ENCODE assay signal across 21 mouse cellular contexts in genomic region chr17:56283316-56283715, GRCm38 (mm10). TPM values are rescaled to one million over a fixed set of nuclear protein-coding genes. Genes with fewer than 3 reads are reported as not detected.
A peak's percentile ranks its signal among the peaks of the same experiment; 100 is the strongest.
DNase-seq lines count a peak whose midpoint lies in the region; ATAC-seq and TF ChIP-seq lines count a peak whose summit lies in the region.
"Had no signal": no experiment of that assay in that cellular context is flagged by ENCODE, and none has a peak within 500 bp of the region (broad histone marks: within the 10 kb centered on the region; RNA-seq: fewer than 3 reads in every experiment).

No protein-coding gene starts in this region.

- DNase-seq in cerebellum, adult 2 months = no peak
- DNase-seq in cerebellum, postnatal 36 days = no peak
- DNase-seq in left cerebral cortex, adult 18-20 months (ENCODE audit: low spot score in 2 of 2) = peak; percentile 50 to 70
- DNase-seq in left cerebral cortex, postnatal 4 days = no peak
- peak; percentile 68 for DNase-seq in MEL (ENCODE audit: low read depth, low spot score)
- no peak for DNase-seq in thymus, adult 18-20 months
- DNase-seq: adrenal gland, postnatal 14 days; cerebellum, adult 9-10 months; gastrocnemius, postnatal 25 days; heart, postnatal 4 days; kidney, postnatal 14 days; lung, postnatal 10 days; midbrain, embryonic 14.5 days; thymus, postnatal 25 days had no signal

- H3K4me3 ChIP-seq in cerebellum, adult 2 months (replicated peaks; ENCODE audit: insufficient read depth, low read depth, low read length) = no peak overlapping the region
- H3K4me3 ChIP-seq in MEL (ENCODE audit: control insufficient read depth in 1 of 2, insufficient read depth in 1 of 2, low read depth in 2 of 2, low read length in 2 of 2) = no peak overlapping the region
- H3K4me3 ChIP-seq in kidney, embryonic 15.5 days (replicated peaks) = no peak overlapping the region

- peaks cover 0 to 13% of the 10 kb centered on the region in 2 experiments; a peak in 2 of 4 replicates for H3K36me3 ChIP-seq in MEL (ENCODE audit: control insufficient read depth in 1 of 2, insufficient read depth in 2 of 2, low read length in 2 of 2)
- peaks cover 81% of the 10 kb centered on the region for H3K36me3 ChIP-seq in kidney, embryonic 15.5 days

- no peaks in the 10 kb centered on the region for H3K27me3 ChIP-seq in cerebellum, adult 2 months (ENCODE audit: control insufficient read depth, insufficient read depth, low read length)
- H3K27me3 ChIP-seq in MEL (ENCODE audit: control insufficient read depth in 1 of 2, insufficient read depth in 2 of 2, low read length in 2 of 2) = no peaks in the 10 kb centered on the region
- no peaks in the 10 kb centered on the region for H3K27me3 ChIP-seq in kidney, embryonic 15.5 days

- TF ChIP-seq RAD21 in MEL (IDR thresholded peaks at IDR 0.05; ENCODE audit: low read depth, low read length) = no peak

- WGBS in cerebellum, adult 2 months = 56% methylated on average over 8 of the region's 8 CpGs
- WGBS in kidney, embryonic 15.5 days = 93% methylated on average over 8 of the region's 8 CpGs

- H3K9ac ChIP-seq in MEL (ENCODE audit: control insufficient read depth, low read depth, low read length, poor library complexity, severe bottlenecking) = no peak overlapping the region
- no peak overlapping the region for H3K9ac ChIP-seq in kidney, embryonic 15.5 days
- H3K9ac ChIP-seq: forebrain, postnatal 0 days; liver, embryonic 14.5 days had no signal

- H3K9me3 ChIP-seq in MEL (replicated peaks; ENCODE audit: insufficient read depth, low read length) = no peaks in the 10 kb centered on the region
- no peaks in the 10 kb centered on the region for H3K9me3 ChIP-seq in kidney, embryonic 15.5 days (replicated peaks)

- H3K27ac ChIP-seq in cerebellum, adult 2 months (ENCODE audit: insufficient read depth, low read length) = peak overlapping the region; percentile 73
- no peak overlapping the region for H3K27ac ChIP-seq in MEL (ENCODE audit: control insufficient read depth, low read depth, low read length)
- no peak overlapping the region for H3K27ac ChIP-seq in kidney, embryonic 15.5 days
- H3K27ac ChIP-seq: liver, embryonic 14.5 days had no signal

- TF ChIP-seq CTCF in cerebellum, adult 2 months (IDR thresholded peaks at IDR 0.05; ENCODE audit: borderline replicate concordance, insufficient read depth, low read depth, low read length) = no peak
- 0 out of 6 replicates have a peak, but pooled peaks of 1 of the 3 experiments have one; percentile 0 for TF ChIP-seq CTCF in MEL (IDR thresholded peaks at IDR 0.05 in 2 of 3, conservative IDR thresholded peaks at IDR 0.05 in 1 of 3; ENCODE audit: control insufficient read depth in 1 of 3, insufficient read depth in 1 of 3, low read depth in 2 of 3, low read length in 3 of 3, poor library complexity in 1 of 3, severe bottlenecking in 1 of 3)

- TF ChIP-seq POLR2A in cerebellum, adult 2 months (IDR thresholded peaks at IDR 0.05; ENCODE audit: borderline replicate concordance, insufficient read depth, low read length) = no peak
- TF ChIP-seq POLR2A in MEL (IDR thresholded peaks at IDR 0.05; ENCODE audit: control insufficient read depth in 1 of 2, insufficient read depth in 1 of 2, low read depth in 1 of 2, low read length in 2 of 2, poor library complexity in 1 of 2) = no peak

- peak; percentile 54 for ATAC-seq in megakaryocyte progenitor cell, adult 5-6 weeks (replicated peaks; ENCODE audit: poor library complexity)
- ATAC-seq in kidney, embryonic 15.5 days (replicated peaks; ENCODE audit: low FRiP score) = no peak
- ATAC-seq: inflammation-experienced regulatory T-cells, adult 6 months had no signal

- H3K4me1 ChIP-seq in cerebellum, adult 2 months (ENCODE audit: control insufficient read depth, insufficient read depth, low read length) = no peaks in the 10 kb centered on the region
- peaks cover 0 to 26% of the 10 kb centered on the region in 2 experiments; a peak in 3 of 4 replicates for H3K4me1 ChIP-seq in MEL (ENCODE audit: control insufficient read depth in 1 of 2, insufficient read depth in 2 of 2, low read length in 2 of 2)
- peaks cover 14% of the 10 kb centered on the region for H3K4me1 ChIP-seq in kidney, embryonic 15.5 days

- H3K79me2 ChIP-seq in MEL (ENCODE audit: control insufficient read depth, insufficient read depth, low read length, poor library complexity) = no peaks in the 10 kb centered on the region

- no peak for TF ChIP-seq EP300 in MEL (IDR thresholded peaks at IDR 0.05; ENCODE audit: low read depth in 1 of 2, low read length in 2 of 2)

- intact Hi-C loops in left cerebral cortex, postnatal 4 days (cut with DNase I) = no loop called here

- no peak overlapping the region for H3K4me2 ChIP-seq in kidney, embryonic 15.5 days
- H3K4me2 ChIP-seq: heart, embryonic 11.5 days had no signal

TF ChIP-seq in MEL, 35 proteins besides CTCF, POLR2A, EP300 and RAD21:
- TF ChIP-seq E2F4 (IDR thresholded peaks at IDR 0.05; ENCODE audit: borderline replicate concordance, low read depth, low read length) (no peak), SIN3A (IDR thresholded peaks at IDR 0.05; ENCODE audit: low read length) (no peak), HCFC1 (IDR thresholded peaks at IDR 0.05; ENCODE audit: low read depth, low read length) (no peak)
TF ChIP-seq in MEL: peak in this region for 0.

RNA-seq across cellular contexts. Expression of gene Ticam1, which starts 6.7 kb away (rescaled TPM):
- polyA plus RNA-seq in cerebellum, adult 2 months (2012; rRNA removed) = 4.5 and 4.7 TPM in 2 replicates
- 1 to 10 TPM; 5.2 to 7.6 TPM for total RNA-seq in left cerebral cortex, adult 18-20 months (2021)
- 1 to 10 TPM; 3.4 to 3.7 TPM for total RNA-seq in left cerebral cortex, postnatal 4 days (2021)
- total RNA-seq in MEL (2012; rRNA removed) = 3.5 and 4.6 TPM in 2 replicates
- polyA plus RNA-seq in MEL (2012; ENCODE audit: insufficient read depth in 1 of 2, insufficient read length in 2 of 2, low read depth in 1 of 2, low replicate concordance in 2 of 2, missing spikeins in 1 of 2) = 1 to 10 TPM in 1 of 2 experiments, not detected in 1; 8.7 TPM
- 9.0 and 11.4 TPM in 2 replicates for total RNA-seq in megakaryocyte progenitor cell, adult 5-6 weeks (2015)
- 3.0 and 4.1 TPM in 2 replicates for total RNA-seq in megakaryocyte progenitor cell, adult 5-6 weeks (2017)
- polyA plus RNA-seq in kidney, embryonic 15.5 days (2015; fragmentation: Nextera tagmentation; extraction: Ambion mirVana) = 6.0 and 6.2 TPM in 2 replicates

RNA-seq across cellular contexts. Expression of gene Plin3, which starts 9.4 kb away (rescaled TPM):
- 15.6 and 20.9 TPM in 2 replicates for polyA plus RNA-seq in cerebellum, adult 2 months (2012; rRNA removed)
- total RNA-seq in left cerebral cortex, adult 18-20 months (2021) = 10 to 100 TPM; 11.9 to 15.1 TPM
- total RNA-seq in left cerebral cortex, postnatal 4 days (2021) = 1 to 10 TPM; 4.5 to 6.1 TPM
- 6.6 and 7.6 TPM in 2 replicates for total RNA-seq in MEL (2012; rRNA removed)
- 10 to 100 TPM in 1 of 2 experiments, not detected in 1; 13.1 TPM for polyA plus RNA-seq in MEL (2012; ENCODE audit: insufficient read depth in 1 of 2, insufficient read length in 2 of 2, low read depth in 1 of 2, low replicate concordance in 2 of 2, missing spikeins in 1 of 2)
- total RNA-seq in megakaryocyte progenitor cell, adult 5-6 weeks (2015) = 7.3 and 8.1 TPM in 2 replicates
- 28.1 TPM in 2 replicates for total RNA-seq in megakaryocyte progenitor cell, adult 5-6 weeks (2017)
- polyA plus RNA-seq in kidney, embryonic 15.5 days (2015; fragmentation: Nextera tagmentation; extraction: Ambion mirVana) = 68.9 and 77.4 TPM in 2 replicates

RNA-seq across cellular contexts. Expression of gene Arrdc5, which starts 16.8 kb away (rescaled TPM):
- polyA plus RNA-seq in cerebellum, adult 2 months (2012; rRNA removed) = not detected in 2 replicates
- not detected for total RNA-seq in left cerebral cortex, adult 18-20 months (2021)
- total RNA-seq in left cerebral cortex, postnatal 4 days (2021) = not detected
- total RNA-seq in MEL (2012; rRNA removed) = not detected in 2 replicates
- not detected for polyA plus RNA-seq in MEL (2012; ENCODE audit: insufficient read depth in 1 of 2, insufficient read length in 2 of 2, low read depth in 1 of 2, low replicate concordance in 2 of 2, missing spikeins in 1 of 2)
- not detected in 2 replicates for total RNA-seq in megakaryocyte progenitor cell, adult 5-6 weeks (2015)
- total RNA-seq in megakaryocyte progenitor cell, adult 5-6 weeks (2017) = not detected in 2 replicates
- 0.31 TPM in 1 of 2 replicates, not detected in the other for polyA plus RNA-seq in kidney, embryonic 15.5 days (2015; fragmentation: Nextera tagmentation; extraction: Ambion mirVana)
- total RNA-seq: adrenal gland, postnatal 14 days; forebrain, postnatal 0 days; gastrocnemius, postnatal 25 days; heart, postnatal 4 days; left cerebral cortex, adult 8-10 months had no signal
- polyA plus RNA-seq: forebrain, postnatal 0 days; heart, embryonic 11.5 days; inflammation-experienced regulatory T-cells, adult 6 months; liver, embryonic 14.5 days; midbrain, embryonic 14.5 days had no signal

RNA-seq across cellular contexts. Expression of gene Uhrf1, which starts 19.8 kb away (rescaled TPM):
- 0.65 and 0.71 TPM in 2 replicates for polyA plus RNA-seq in cerebellum, adult 2 months (2012; rRNA removed)
- 1 to 10 TPM in 1 of 2 experiments, under 1 TPM in 1; 0.35 to 1.1 TPM for total RNA-seq in left cerebral cortex, adult 18-20 months (2021)
- total RNA-seq in left cerebral cortex, postnatal 4 days (2021) = 10 to 100 TPM; 12.3 to 16.2 TPM
- 185 and 201 TPM in 2 replicates for total RNA-seq in MEL (2012; rRNA removed)
- 100 to 1,000 TPM; 115 to 133 TPM for polyA plus RNA-seq in MEL (2012; ENCODE audit: insufficient read depth in 1 of 2, insufficient read length in 2 of 2, low read depth in 1 of 2, low replicate concordance in 2 of 2, missing spikeins in 1 of 2)
- total RNA-seq in megakaryocyte progenitor cell, adult 5-6 weeks (2015) = 67.8 and 80.7 TPM in 2 replicates
- total RNA-seq in megakaryocyte progenitor cell, adult 5-6 weeks (2017) = 151 and 160 TPM in 2 replicates
- 162 and 175 TPM in 2 replicates for polyA plus RNA-seq in kidney, embryonic 15.5 days (2015; fragmentation: Nextera tagmentation; extraction: Ambion mirVana)

RNA-seq across cellular contexts. Expression of gene Fem1a, which starts 26.7 kb away (rescaled TPM):
- polyA plus RNA-seq in cerebellum, adult 2 months (2012; rRNA removed) = 19.9 and 21.8 TPM in 2 replicates
- 10 to 100 TPM; 29.9 to 31.9 TPM for total RNA-seq in left cerebral cortex, adult 18-20 months (2021)
- total RNA-seq in left cerebral cortex, postnatal 4 days (2021) = 10 to 100 TPM; 41.4 to 45.7 TPM
- 16.2 and 21.5 TPM in 2 replicates for total RNA-seq in MEL (2012; rRNA removed)
- 10 to 100 TPM in 1 of 2 experiments, not detected in 1; 17.1 TPM for polyA plus RNA-seq in MEL (2012; ENCODE audit: insufficient read depth in 1 of 2, insufficient read length in 2 of 2, low read depth in 1 of 2, low replicate concordance in 2 of 2, missing spikeins in 1 of 2)
- 15.3 and 15.9 TPM in 2 replicates for total RNA-seq in megakaryocyte progenitor cell, adult 5-6 weeks (2015)
- total RNA-seq in megakaryocyte progenitor cell, adult 5-6 weeks (2017) = 20.7 and 23.4 TPM in 2 replicates
- polyA plus RNA-seq in kidney, embryonic 15.5 days (2015; fragmentation: Nextera tagmentation; extraction: Ambion mirVana) = 13.1 TPM in 2 replicates

Comparison
In these comparisons a context has a peak if more than half of its experiments do, and no peak if none do; other contexts are left out.
1. DNase-seq: peak in left cerebral cortex, adult 18-20 months (2 of 2) and MEL (single experiment); none in cerebellum, adult 2 months (0 of 2), cerebellum, postnatal 36 days (0 of 2), left cerebral cortex, postnatal 4 days (single experiment) and thymus, adult 18-20 months (0 of 2).